Mouse (Mus musculus): ENCODE results near the gene Ipmk. TPM values are rescaled to one million over a fixed set of nuclear protein-coding genes. Genes with fewer than 3 reads are reported as not detected.

The Ipmk gene
- polyA plus RNA-seq, 1 experiment from 2014 or later: 18.2 TPM

DNA sequence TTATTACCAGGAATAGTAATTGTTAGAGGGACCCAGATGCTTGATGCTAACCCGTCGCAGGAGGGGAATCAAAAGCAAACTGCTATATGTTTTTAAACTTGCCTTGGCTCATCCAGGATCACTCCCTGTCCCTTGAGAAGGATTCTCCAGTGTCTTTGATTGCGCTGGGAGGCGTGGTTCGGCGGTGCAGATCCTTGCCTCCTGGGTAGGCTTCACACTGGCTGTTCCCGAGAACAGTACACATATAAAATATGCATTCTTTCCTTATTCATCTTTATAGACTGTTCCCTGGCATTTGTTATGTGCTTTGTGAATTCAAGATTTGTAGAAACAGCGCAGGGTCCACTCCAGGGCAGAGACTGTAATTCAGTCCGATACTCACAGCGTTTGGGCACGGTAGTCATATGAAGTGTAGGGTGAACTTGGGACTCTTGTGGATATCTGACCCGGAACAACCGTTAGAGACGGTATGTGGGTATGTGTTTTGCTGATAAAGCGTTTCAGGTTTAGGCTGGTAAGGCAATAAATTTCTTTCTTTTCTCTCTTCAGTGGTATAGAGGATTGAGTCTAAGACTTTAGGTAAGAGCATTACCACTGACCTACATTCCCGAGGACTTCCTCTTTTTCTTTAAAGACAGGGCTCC lies 1.2 kb downstream of the Ipmk start:
- Histone ChIP-seq H3K27ac (ENCODE audit: low read depth, low read length) (peak overlapping the region; percentile 75), H3K36me3 (ENCODE audit: control insufficient read depth, insufficient read depth, low read length) (peaks cover 3% of the 10 kb centered on the region; the same call in 1 of the 2 replicates), H3K4me1 (replicated peaks; ENCODE audit: control insufficient read depth, insufficient read depth, low read length) (peaks cover 24% of the 10 kb centered on the region), H3K9ac (ENCODE audit: low read depth, low read length) (peak overlapping the region; percentile 86), H3K4me2 (peak overlapping the region; percentile 90), H3K27me3 (replicated peaks; ENCODE audit: control insufficient read depth, insufficient read depth, low read length) (no peaks in the 10 kb centered on the region), H3K4me3 (ENCODE audit: low read depth, low read length) (peak overlapping the region; percentile 83), H3K9me3 (ENCODE audit: control insufficient read depth, low read length) (no peaks in the 10 kb centered on the region)
- 20% methylated on average over 16 of the region's 16 CpGs for WGBS
- DNase-seq (ENCODE audit: low spot score) (peak; percentile 46), ATAC-seq (replicated peaks; ENCODE audit: low FRiP score) (no peak)

DNA sequence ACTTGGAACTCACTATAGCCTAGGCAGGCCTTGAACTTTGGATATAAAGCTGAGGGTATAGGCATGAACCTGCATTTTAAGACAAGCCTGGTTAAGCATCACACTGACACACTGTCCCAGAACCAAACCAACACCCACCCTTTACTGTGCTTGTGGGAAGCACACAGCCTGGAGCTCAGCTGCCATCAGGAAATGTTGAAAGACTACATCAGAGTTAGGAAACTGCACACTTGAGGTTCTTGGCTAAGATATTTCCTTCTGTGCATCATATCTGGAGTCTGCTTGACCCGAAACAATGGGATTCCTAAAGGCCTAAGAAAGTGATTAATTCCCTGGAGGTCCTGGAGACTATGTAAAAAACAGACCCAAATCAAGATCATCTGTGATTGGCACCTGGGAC lies 1.7 kb downstream of the Ipmk start:
- Histone ChIP-seq H3K27me3 (replicated peaks; ENCODE audit: control insufficient read depth, insufficient read depth, low read length) (no peaks in the 10 kb centered on the region), H3K9me3 (ENCODE audit: control insufficient read depth, low read length) (no peaks in the 10 kb centered on the region), H3K9ac (ENCODE audit: low read depth, low read length) (no peak overlapping the region), H3K4me1 (replicated peaks; ENCODE audit: control insufficient read depth, insufficient read depth, low read length) (peaks cover 22% of the 10 kb centered on the region), H3K4me2 (peak overlapping the region; percentile 90), H3K36me3 (ENCODE audit: control insufficient read depth, insufficient read depth, low read length) (peaks cover 3% of the 10 kb centered on the region; the same call in 1 of the 2 replicates), H3K4me3 (ENCODE audit: low read depth, low read length) (peak overlapping the region; percentile 83), H3K27ac (ENCODE audit: low read depth, low read length) (peak overlapping the region; percentile 9; the same call in 1 of the 2 replicates)
- ATAC-seq (replicated peaks; ENCODE audit: low FRiP score) (no peak), DNase-seq (ENCODE audit: low spot score) (no peak)
- WGBS: 79% methylated on average over 1 of the region's 1 CpGs

- no peak for DNase-seq (ENCODE audit: low spot score)
- no peak overlapping the region for H3K9ac ChIP-seq (ENCODE audit: low read depth, low read length)
These were observed 3.7 kb downstream of the Ipmk start for GRCm38 (mm10) chr10:71351301-71351700.

GRCm38 (mm10) chr10:71353850-71354249 lies 6.3 kb downstream of the Ipmk start:
- Histone ChIP-seq H3K4me1 (replicated peaks; ENCODE audit: control insufficient read depth, insufficient read depth, low read length) (peaks cover 10% of the 10 kb centered on the region), H3K27me3 (replicated peaks; ENCODE audit: control insufficient read depth, insufficient read depth, low read length) (no peaks in the 10 kb centered on the region), H3K27ac (ENCODE audit: low read depth, low read length) (no peak overlapping the region), H3K4me2 (no peak overlapping the region), H3K9ac (ENCODE audit: low read depth, low read length) (no peak overlapping the region), H3K36me3 (ENCODE audit: control insufficient read depth, insufficient read depth, low read length) (peaks cover 3% of the 10 kb centered on the region; the same call in 1 of the 2 replicates), H3K4me3 (ENCODE audit: low read depth, low read length) (no peak overlapping the region), H3K9me3 (ENCODE audit: control insufficient read depth, low read length) (no peaks in the 10 kb centered on the region)
- DNase-seq (ENCODE audit: low spot score): no peak
- 73% methylated on average over 9 of the region's 9 CpGs for WGBS
- no peak for ATAC-seq (replicated peaks; ENCODE audit: low FRiP score)

More at GRCm38 (mm10) chr10:71351301-71351700, 3.7 kb downstream of the Ipmk start:
- no peak overlapping the region for H3K27ac ChIP-seq (ENCODE audit: low read depth, low read length)
- no peak for ATAC-seq (replicated peaks; ENCODE audit: low FRiP score)
- WGBS: 92% methylated on average over 7 of the region's 7 CpGs
- H3K27me3 ChIP-seq (replicated peaks; ENCODE audit: control insufficient read depth, insufficient read depth, low read length): no peaks in the 10 kb centered on the region
- peaks cover 17% of the 10 kb centered on the region for H3K4me1 ChIP-seq (replicated peaks; ENCODE audit: control insufficient read depth, insufficient read depth, low read length)
- H3K36me3 ChIP-seq (ENCODE audit: control insufficient read depth, insufficient read depth, low read length): peaks cover 3% of the 10 kb centered on the region; the same call in 1 of the 2 replicates
- H3K4me3 ChIP-seq (ENCODE audit: low read depth, low read length): no peak overlapping the region
- no peaks in the 10 kb centered on the region for H3K9me3 ChIP-seq (ENCODE audit: control insufficient read depth, low read length)
- no peak overlapping the region for H3K4me2 ChIP-seq

DNA sequence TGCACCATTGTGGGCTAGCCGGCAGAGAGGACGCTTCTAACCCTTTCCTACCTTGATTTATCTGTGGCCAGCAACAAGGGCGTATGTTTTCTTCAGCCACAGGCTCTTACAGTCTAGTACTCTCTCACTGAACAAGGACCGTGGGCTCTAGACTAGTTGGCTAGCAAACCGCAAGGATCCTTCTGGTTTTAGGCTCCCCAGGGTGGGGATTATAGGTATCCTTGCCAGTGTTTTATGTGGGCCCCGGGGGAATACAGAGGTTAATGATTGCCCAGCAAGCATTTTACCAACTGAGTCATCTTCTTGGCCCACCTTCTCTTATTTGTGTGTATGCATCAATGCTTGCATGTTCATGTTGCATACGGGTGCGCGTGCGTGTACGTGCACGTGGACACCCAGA lies 7.4 kb downstream of the Ipmk start:
- 90% methylated on average over 12 of the region's 12 CpGs for WGBS
- no peaks in the 10 kb centered on the region; the same call in 1 of the 2 replicates for H3K4me1 ChIP-seq (replicated peaks; ENCODE audit: control insufficient read depth, insufficient read depth, low read length)
- no peak overlapping the region for H3K27ac ChIP-seq (ENCODE audit: low read depth, low read length)
- H3K9ac ChIP-seq (ENCODE audit: low read depth, low read length): no peak overlapping the region
- no peak overlapping the region for H3K4me3 ChIP-seq (ENCODE audit: low read depth, low read length)
- DNase-seq (ENCODE audit: low spot score) (no peak), ATAC-seq (replicated peaks; ENCODE audit: low FRiP score) (no peak)
- no peaks in the 10 kb centered on the region for H3K27me3 ChIP-seq (replicated peaks; ENCODE audit: control insufficient read depth, insufficient read depth, low read length)
- peaks cover 3% of the 10 kb centered on the region; the same call in 1 of the 2 replicates for H3K36me3 ChIP-seq (ENCODE audit: control insufficient read depth, insufficient read depth, low read length)
- H3K4me2 ChIP-seq: no peak overlapping the region
- H3K9me3 ChIP-seq (ENCODE audit: control insufficient read depth, low read length): no peaks in the 10 kb centered on the region

- H3K4me3 ChIP-seq (ENCODE audit: low read depth, low read length): no peak overlapping the region
- H3K4me1 ChIP-seq (replicated peaks; ENCODE audit: control insufficient read depth, insufficient read depth, low read length): peaks cover 3% of the 10 kb centered on the region; the same call in 1 of the 2 replicates
- no peaks in the 10 kb centered on the region for H3K9me3 ChIP-seq (ENCODE audit: control insufficient read depth, low read length)
- H3K27ac ChIP-seq (ENCODE audit: low read depth, low read length): no peak overlapping the region
- 87% methylated on average over 7 of the region's 7 CpGs for WGBS
- no peaks in the 10 kb centered on the region for H3K27me3 ChIP-seq (replicated peaks; ENCODE audit: control insufficient read depth, insufficient read depth, low read length)
- ATAC-seq (replicated peaks; ENCODE audit: low FRiP score) (no peak), DNase-seq (ENCODE audit: low spot score) (no peak)
- H3K36me3 ChIP-seq (ENCODE audit: control insufficient read depth, insufficient read depth, low read length): peaks cover 3% of the 10 kb centered on the region; the same call in 1 of the 2 replicates
- H3K4me2 ChIP-seq: no peak overlapping the region
- no peak overlapping the region for H3K9ac ChIP-seq (ENCODE audit: low read depth, low read length)
These were observed 13.5 kb downstream of the Ipmk start for GRCm38 (mm10) chr10:71361044-71361443.

- DNase-seq (ENCODE audit: low spot score): no peak
- Histone ChIP-seq H3K9ac (ENCODE audit: low read depth, low read length) (no peak overlapping the region), H3K4me2 (peak overlapping the region; percentile 25)
These were observed 14.4 kb downstream of the Ipmk start for GRCm38 (mm10) chr10:71361836-71362562.

GRCm38 (mm10) chr10:71363440-71363839 lies 15.9 kb downstream of the Ipmk start:
- 88% methylated on average over 8 of the region's 8 CpGs for WGBS
- DNase-seq (ENCODE audit: low spot score) (no peak), ATAC-seq (replicated peaks; ENCODE audit: low FRiP score) (no peak)
- Histone ChIP-seq H3K9me3 (ENCODE audit: control insufficient read depth, low read length) (no peaks in the 10 kb centered on the region), H3K27me3 (replicated peaks; ENCODE audit: control insufficient read depth, insufficient read depth, low read length) (no peaks in the 10 kb centered on the region), H3K4me2 (no peak overlapping the region), H3K9ac (ENCODE audit: low read depth, low read length) (no peak overlapping the region), H3K36me3 (ENCODE audit: control insufficient read depth, insufficient read depth, low read length) (peaks cover 6% of the 10 kb centered on the region; the same call in 1 of the 2 replicates), H3K27ac (ENCODE audit: low read depth, low read length) (no peak overlapping the region), H3K4me1 (replicated peaks; ENCODE audit: control insufficient read depth, insufficient read depth, low read length) (0 out of 2 replicates have a peak, but pooled peaks cover 3% of the 10 kb centered on the region), H3K4me3 (ENCODE audit: low read depth, low read length) (no peak overlapping the region)

More at GRCm38 (mm10) chr10:71361836-71362562, 14.4 kb downstream of the Ipmk start:
- H3K36me3 ChIP-seq (ENCODE audit: control insufficient read depth, insufficient read depth, low read length): peaks cover 3% of the 10 kb centered on the region; the same call in 1 of the 2 replicates
- WGBS: 40% methylated on average over 18 of the region's 18 CpGs
- no peak; the same call in 1 of the 2 replicates for ATAC-seq (replicated peaks; ENCODE audit: low FRiP score)
- H3K4me3 ChIP-seq (ENCODE audit: low read depth, low read length): no peak overlapping the region
- no peaks in the 10 kb centered on the region for H3K9me3 ChIP-seq (ENCODE audit: control insufficient read depth, low read length)
- H3K4me1 ChIP-seq (replicated peaks; ENCODE audit: control insufficient read depth, insufficient read depth, low read length): 0 out of 2 replicates have a peak, but pooled peaks cover 3% of the 10 kb centered on the region
- H3K27ac ChIP-seq (ENCODE audit: low read depth, low read length): no peak overlapping the region
- no peaks in the 10 kb centered on the region for H3K27me3 ChIP-seq (replicated peaks; ENCODE audit: control insufficient read depth, insufficient read depth, low read length)

Data from liver, embryonic 11.5 days (tissue).